Mouse (Mus musculus) kidney, embryonic 14.5 days (tissue): ENCODE results near the gene Itpr2. TPM values are rescaled to one million over a fixed set of nuclear protein-coding genes. Genes with fewer than 3 reads are reported as not detected.

Experiments used
- ATAC-seq: fragments of 200-750 bp; cut with Nextera tagmentation; 2 replicates; pipeline ENCODE4 v1.8.0; 2017; ENCODE audit warnings: moderate number of reproducible peaks, mild to moderate bottlenecking, moderate TSS enrichment, moderate library complexity; ENCODE audit not compliant: low FRiP score, low TSS enrichment
- H3K27ac ChIP-seq: fragments of 300-500 bp; sonication (generic); 2 replicates; pipeline ENCODE4 v1.5.1; 2014; ENCODE audit warnings: low read depth, mild to moderate bottlenecking, low read length, moderate library complexity, mixed read lengths
- H3K27me3 ChIP-seq: fragments of 300-500 bp; sonication (generic); 2 replicates; pipeline ENCODE4 v1.6.1; 2014; ENCODE audit warnings: mild to moderate bottlenecking, low read length; ENCODE audit not compliant: control insufficient read depth, insufficient read depth
- H3K36me3 ChIP-seq: fragments of 300-500 bp; sonication (generic); 2 replicates; pipeline ENCODE4 v1.6.1; 2014; ENCODE audit warnings: low read length, mixed read lengths; ENCODE audit not compliant: control insufficient read depth, insufficient read depth
- H3K4me1 ChIP-seq: fragments of 300-500 bp; sonication (generic); 2 replicates; pipeline ENCODE4 v1.6.1; 2014; ENCODE audit warnings: low read length, mixed read lengths; ENCODE audit not compliant: control insufficient read depth, insufficient read depth
- H3K4me2 ChIP-seq: fragments of 300-500 bp; sonication (generic); replicated peaks from 2 replicates; pipeline ENCODE4 v1.6.1; 2014; ENCODE audit warnings: low read depth, mild to moderate bottlenecking, low read length
- H3K4me3 ChIP-seq: fragments of 300-500 bp; sonication (generic); 2 replicates; pipeline ENCODE4 v1.5.1; 2014; ENCODE audit warnings: mild to moderate bottlenecking, low read length
- H3K9ac ChIP-seq: fragments of 300-500 bp; sonication (generic); 2 replicates; pipeline ENCODE4 v1.6.1; 2014; ENCODE audit warnings: low read depth, mild to moderate bottlenecking, low read length, moderate library complexity
- H3K9me3 ChIP-seq: fragments of 300-500 bp; sonication (generic); 2 replicates; pipeline ENCODE4 v1.6.1; 2016; ENCODE audit warnings: low read length; ENCODE audit not compliant: control insufficient read depth
- WGBS: fragments of 180-500 bp; shearing (Covaris S2); extraction: QIAGEN DNeasy Blood & Tissue Kit; methylation state at CpG from one replicate; pipeline ENCODE4 v1.1.7; 2014; 5-methylcytosine and 5-hydroxymethylcytosine counted together
- polyA plus RNA-seq: library from polyadenylated mRNA; unstranded; fragments of >200 nt; fragmentation: Nextera tagmentation; extraction: Ambion mirVana; gene quantifications from 2 replicates; pipeline ENCODE4 v1.2.1, GENCODE M21; 2014

Itpr2 gene
- polyA plus RNA-seq, 1 experiment from 2014 or later: 12.7 TPM

GRCm38 (mm10) chr6:146258261-146258660, 243.8 kb downstream of the Itpr2 start:
- no peaks in the 10 kb centered on the region for H3K4me1 ChIP-seq
- no peaks in the 10 kb centered on the region for H3K27me3 ChIP-seq
- no peaks in the 10 kb centered on the region for H3K36me3 ChIP-seq
- H3K9ac ChIP-seq: no peak overlapping the region
- no peak overlapping the region for H3K4me3 ChIP-seq
- no peaks in the 10 kb centered on the region for H3K9me3 ChIP-seq
- no peak overlapping the region for H3K4me2 ChIP-seq
- no peak overlapping the region for H3K27ac ChIP-seq
- ATAC-seq: no peak
- 93% methylated on average over 3 of the region's 3 CpGs for WGBS

GRCm38 (mm10) chr6:146256947-146257670, 244.9 kb downstream of the Itpr2 start:
- Histone ChIP-seq H3K4me2 (no peak overlapping the region), H3K27me3 (no peaks in the 10 kb centered on the region), H3K4me3 (no peak overlapping the region), H3K36me3 (no peaks in the 10 kb centered on the region), H3K9ac (no peak overlapping the region), H3K27ac (no peak overlapping the region), H3K4me1 (no peaks in the 10 kb centered on the region), H3K9me3 (no peaks in the 10 kb centered on the region)
- 87% methylated on average over 7 of the region's 7 CpGs for WGBS
- no peak for ATAC-seq

GRCm38 (mm10) chr6:146256401-146256800, 245.6 kb downstream of the Itpr2 start:
- no peak overlapping the region for H3K27ac ChIP-seq
- H3K9ac ChIP-seq: no peak overlapping the region
- H3K4me1 ChIP-seq: no peaks in the 10 kb centered on the region
- 42% methylated on average over 2 of the region's 2 CpGs for WGBS
- H3K4me3 ChIP-seq: no peak overlapping the region
- no peaks in the 10 kb centered on the region for H3K36me3 ChIP-seq
- peak; percentile 52; the same call in 1 of the 2 replicates for ATAC-seq
- H3K4me2 ChIP-seq: no peak overlapping the region
- no peaks in the 10 kb centered on the region for H3K9me3 ChIP-seq
- no peaks in the 10 kb centered on the region for H3K27me3 ChIP-seq

- Histone ChIP-seq H3K9me3 (no peaks in the 10 kb centered on the region), H3K27ac (no peak overlapping the region), H3K4me2 (no peak overlapping the region), H3K4me1 (no peaks in the 10 kb centered on the region), H3K27me3 (no peaks in the 10 kb centered on the region), H3K9ac (no peak overlapping the region), H3K36me3 (no peaks in the 10 kb centered on the region), H3K4me3 (no peak overlapping the region)
- WGBS: 94% methylated on average over 6 of the region's 6 CpGs
- ATAC-seq: no peak
Observed at GRCm38 (mm10) chr6:146255656-146256055, 246.4 kb downstream of the Itpr2 start.

GRCm38 (mm10) chr6:146254931-146255330, 247.1 kb downstream of the Itpr2 start:
- H3K4me2 ChIP-seq: no peak overlapping the region
- H3K36me3 ChIP-seq: no peaks in the 10 kb centered on the region
- 85% methylated on average over 9 of the region's 9 CpGs for WGBS
- no peak overlapping the region for H3K4me3 ChIP-seq
- H3K9ac ChIP-seq: no peak overlapping the region
- no peaks in the 10 kb centered on the region for H3K9me3 ChIP-seq
- no peaks in the 10 kb centered on the region for H3K4me1 ChIP-seq
- H3K27ac ChIP-seq: no peak overlapping the region
- no peak for ATAC-seq
- no peaks in the 10 kb centered on the region for H3K27me3 ChIP-seq

- Histone ChIP-seq H3K9me3 (no peaks in the 10 kb centered on the region), H3K9ac (no peak overlapping the region), H3K4me2 (no peak overlapping the region), H3K27me3 (no peaks in the 10 kb centered on the region), H3K36me3 (no peaks in the 10 kb centered on the region), H3K27ac (no peak overlapping the region), H3K4me3 (no peak overlapping the region), H3K4me1 (no peaks in the 10 kb centered on the region)
- no peak for ATAC-seq
- WGBS: 94% methylated on average over 3 of the region's 3 CpGs
Observed at GRCm38 (mm10) chr6:146254216-146254820, 247.7 kb downstream of the Itpr2 start.

- Histone ChIP-seq H3K9me3 (peaks cover under 1% of the 10 kb centered on the region; the same call in 1 of the 2 replicates), H3K27me3 (no peaks in the 10 kb centered on the region), H3K9ac (no peak overlapping the region), H3K4me1 (no peaks in the 10 kb centered on the region), H3K4me3 (no peak overlapping the region), H3K36me3 (no peaks in the 10 kb centered on the region), H3K4me2 (no peak overlapping the region), H3K27ac (no peak overlapping the region)
- 86% methylated on average over 6 of the region's 6 CpGs for WGBS
- ATAC-seq: no peak
Observed at GRCm38 (mm10) chr6:146249096-146249495, 252.9 kb downstream of the Itpr2 start.

GRCm38 (mm10) chr6:146248341-146248740, 253.7 kb downstream of the Itpr2 start:
- H3K4me3 ChIP-seq: no peak overlapping the region
- H3K4me1 ChIP-seq: no peaks in the 10 kb centered on the region
- no peak for ATAC-seq
- 70% methylated on average over 2 of the region's 2 CpGs for WGBS
- H3K9me3 ChIP-seq: peaks cover 5% of the 10 kb centered on the region; the same call in 1 of the 2 replicates
- H3K4me2 ChIP-seq: no peak overlapping the region
- no peaks in the 10 kb centered on the region for H3K27me3 ChIP-seq
- no peak overlapping the region for H3K9ac ChIP-seq
- H3K36me3 ChIP-seq: no peaks in the 10 kb centered on the region
- no peak overlapping the region for H3K27ac ChIP-seq

- Histone ChIP-seq H3K4me2 (no peak overlapping the region), H3K27me3 (no peaks in the 10 kb centered on the region), H3K9me3 (peaks cover 5% of the 10 kb centered on the region; the same call in 1 of the 2 replicates), H3K9ac (no peak overlapping the region), H3K27ac (no peak overlapping the region), H3K36me3 (no peaks in the 10 kb centered on the region), H3K4me3 (no peak overlapping the region), H3K4me1 (no peaks in the 10 kb centered on the region)
- WGBS: 82% methylated on average over 1 of the region's 1 CpGs
- no peak for ATAC-seq
Observed at GRCm38 (mm10) chr6:146247906-146248305, 254.1 kb downstream of the Itpr2 start.
